Mouse (Mus musculus) cerebellum, adult 2 months (tissue): ENCODE data around the gene Ankrd13c.

Source experiments
- CTCF ChIP-seq: fragments of 200-500 bp; IDR thresholded peaks from 2 replicates; pipeline ENCODE4 v1.5.1; 2011; ENCODE audit warnings: low read depth, mild to moderate bottlenecking, control low read depth, low read length, moderate library complexity, borderline replicate concordance; ENCODE audit not compliant: insufficient read depth
- POLR2A ChIP-seq: fragments of 200-500 bp; IDR thresholded peaks from 2 replicates; pipeline ENCODE4 v1.6.1; 2011; ENCODE audit warnings: low read length, control low read depth, borderline replicate concordance; ENCODE audit not compliant: insufficient read depth

- no peak for TF ChIP-seq CTCF
- peak; percentile 79 for TF ChIP-seq POLR2A
Observed at GRCm38 (mm10) chr3:158036329-158036988, 89.4 kb downstream of the Ankrd13c start, which contains the start of the genes Srsf11 and Lrrc40.
